Mouse (Mus musculus) C2C12 (cell line): ENCODE data around the gene Gm17617.

Experiments used
- CTCF ChIP-seq: IDR thresholded peaks from one replicate; pipeline ENCODE4 v1.5.1; 2011; ENCODE audit not compliant: control insufficient read depth, insufficient read depth, insufficient read length
- MYOD1 ChIP-seq: IDR thresholded peaks from one replicate; pipeline ENCODE4 v1.6.1; 2011; ENCODE audit warnings: low read depth; ENCODE audit not compliant: control insufficient read depth, insufficient read length
- MYOG ChIP-seq: IDR thresholded peaks from one replicate; pipeline ENCODE4 v1.6.1; 2011; ENCODE audit not compliant: control insufficient read depth, insufficient read length; ENCODE audit errors: extremely low read depth
- USF1 ChIP-seq: IDR thresholded peaks from one replicate; pipeline ENCODE4 v1.6.1; 2011; ENCODE audit warnings: low read depth, mild to moderate bottlenecking, control low read depth, moderate library complexity

GRCm38 (mm10) chr13:55105045-55105952 lies 28.0 kb downstream of the Gm17617 start, which contains the start of gene Zfp346:
- TF ChIP-seq CTCF (no peak), USF1 (no peak), MYOD1 (no peak), MYOG (no peak)
